Mouse (Mus musculus): ENCODE results near the gene Ranbp1.
"Not testable (repeated sequence)": the region's sequence is repeated elsewhere in the genome, so short reads cannot be mapped to it uniquely, and the experiment has no call there.

Ranbp1 gene

GRCm38 (mm10) chr16:18248433-18249363 is at the start of gene Ranbp1, which contains the start of gene Trmt2a:
Gene Ranbp1 (minus strand): TSS chr16:18248732.
Gene Trmt2a (plus strand): TSS chr16:18248679.
- peak; percentile 99 for DNase-seq

- DNase-seq, result not testable (repeated sequence)
These were observed 41.1 kb upstream of the Ranbp1 start for GRCm38 (mm10) chr16:18289614-18290013.

- DNase-seq, result peak; percentile 98 to 99
These were observed 40.6 kb upstream of the Ranbp1 start, which contains the start of gene Dgcr8 for GRCm38 (mm10) chr16:18289067-18289588. Gene Dgcr8 (minus strand): TSS chr16:18289246.

DNA sequence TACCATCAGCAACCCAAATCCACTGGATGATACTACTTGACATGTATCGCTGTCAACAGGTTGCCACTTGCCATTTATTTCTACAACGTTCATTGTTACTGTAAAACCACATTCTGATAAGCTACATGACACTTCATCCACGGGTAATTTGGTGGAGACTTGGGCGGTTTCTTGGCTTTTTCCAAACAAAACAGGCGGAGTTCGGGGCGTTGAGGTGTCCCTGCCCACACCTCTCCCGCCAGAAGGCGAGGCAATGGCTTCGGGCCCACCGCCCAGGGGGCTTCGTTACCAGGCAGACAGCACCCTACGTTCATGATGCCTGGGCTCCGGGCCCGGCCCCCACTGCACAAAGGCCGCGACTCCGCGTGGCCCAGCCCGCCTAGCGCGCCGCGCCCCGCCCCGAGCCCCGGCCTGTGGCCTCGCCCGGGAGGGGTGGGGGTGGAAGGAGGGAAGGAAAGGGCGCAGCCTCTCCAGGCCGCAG is 40.1 kb upstream of the Ranbp1 start:
- peak; percentile 81 to 82 for DNase-seq

DNA sequence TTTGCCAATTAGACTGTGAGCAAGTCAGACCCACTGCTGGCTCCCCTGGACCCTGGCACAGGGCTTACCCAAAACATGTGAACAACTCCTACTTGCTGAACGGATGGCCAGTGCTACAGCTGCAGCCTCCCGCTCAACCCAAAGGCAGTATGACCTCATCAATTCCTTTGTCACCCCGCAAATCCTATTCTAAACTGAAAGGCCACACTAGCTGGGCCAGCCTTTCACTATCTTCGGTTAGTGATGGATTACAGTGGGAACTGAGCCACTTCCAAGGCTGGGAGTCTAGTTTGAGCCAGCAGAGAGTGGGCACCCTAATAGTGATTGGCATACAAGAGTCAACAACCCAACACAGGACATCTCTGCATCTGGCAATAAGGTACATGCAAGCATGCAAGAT is 39.6 kb upstream of the Ranbp1 start:
- DNase-seq, result peak; percentile 21 to 22

GRCm38 (mm10) chr16:18275166-18275565 is 26.6 kb upstream of the Ranbp1 start:
- DNase-seq, result no peak

DNA sequence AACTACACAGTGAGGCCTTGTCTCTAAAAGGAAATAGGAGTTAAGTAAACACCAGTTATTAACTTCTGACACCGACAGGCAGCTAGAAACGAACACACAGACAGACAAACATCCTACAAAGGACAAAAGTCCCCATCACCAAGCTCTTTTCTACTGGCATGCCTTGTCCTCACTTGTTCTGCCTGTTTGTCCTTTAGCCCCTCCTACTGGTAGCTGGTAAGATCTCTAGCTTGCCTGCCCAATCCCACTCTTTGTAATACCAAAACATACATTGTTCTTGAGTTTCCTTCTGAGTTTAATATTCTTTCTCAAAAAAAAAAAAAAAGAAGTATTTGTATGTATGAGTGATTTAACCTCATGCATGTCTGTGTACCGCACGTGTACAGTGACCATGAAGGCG is 19.6 kb upstream of the Ranbp1 start:
- DNase-seq, result peak; percentile 25 to 52

GRCm38 (mm10) chr16:18265024-18265423 is 16.5 kb upstream of the Ranbp1 start:
- DNase-seq, result no peak

GRCm38 (mm10) chr16:18258221-18258620 is 9.7 kb upstream of the Ranbp1 start, which contains the start of gene Gm49776:
Gene Gm49776 (minus strand): TSS chr16:18258321.
- DNase-seq, result no peak

DNA sequence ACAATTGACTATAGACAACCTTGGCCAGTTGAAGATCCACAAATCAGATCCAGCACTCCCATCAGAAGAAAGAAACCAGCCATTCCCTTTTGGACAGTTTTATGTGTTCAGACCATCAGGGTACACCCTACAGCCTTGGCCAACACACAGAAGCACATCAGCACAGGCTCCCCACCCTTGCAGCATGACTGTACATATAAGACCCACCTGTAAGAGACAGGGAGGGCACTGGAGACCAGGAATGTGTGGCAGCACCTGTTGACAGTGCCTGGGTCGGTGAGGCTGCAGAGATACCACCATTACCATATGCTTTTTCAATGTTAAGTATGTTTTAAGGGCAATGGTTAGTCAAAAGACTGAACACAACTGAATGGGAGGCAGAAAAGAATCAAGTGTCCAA is 5.3 kb upstream of the Ranbp1 start:
- no peak for DNase-seq

GRCm38 (mm10) chr16:18252736-18253135 is 4.2 kb upstream of the Ranbp1 start:
- DNase-seq, result no peak

DNA sequence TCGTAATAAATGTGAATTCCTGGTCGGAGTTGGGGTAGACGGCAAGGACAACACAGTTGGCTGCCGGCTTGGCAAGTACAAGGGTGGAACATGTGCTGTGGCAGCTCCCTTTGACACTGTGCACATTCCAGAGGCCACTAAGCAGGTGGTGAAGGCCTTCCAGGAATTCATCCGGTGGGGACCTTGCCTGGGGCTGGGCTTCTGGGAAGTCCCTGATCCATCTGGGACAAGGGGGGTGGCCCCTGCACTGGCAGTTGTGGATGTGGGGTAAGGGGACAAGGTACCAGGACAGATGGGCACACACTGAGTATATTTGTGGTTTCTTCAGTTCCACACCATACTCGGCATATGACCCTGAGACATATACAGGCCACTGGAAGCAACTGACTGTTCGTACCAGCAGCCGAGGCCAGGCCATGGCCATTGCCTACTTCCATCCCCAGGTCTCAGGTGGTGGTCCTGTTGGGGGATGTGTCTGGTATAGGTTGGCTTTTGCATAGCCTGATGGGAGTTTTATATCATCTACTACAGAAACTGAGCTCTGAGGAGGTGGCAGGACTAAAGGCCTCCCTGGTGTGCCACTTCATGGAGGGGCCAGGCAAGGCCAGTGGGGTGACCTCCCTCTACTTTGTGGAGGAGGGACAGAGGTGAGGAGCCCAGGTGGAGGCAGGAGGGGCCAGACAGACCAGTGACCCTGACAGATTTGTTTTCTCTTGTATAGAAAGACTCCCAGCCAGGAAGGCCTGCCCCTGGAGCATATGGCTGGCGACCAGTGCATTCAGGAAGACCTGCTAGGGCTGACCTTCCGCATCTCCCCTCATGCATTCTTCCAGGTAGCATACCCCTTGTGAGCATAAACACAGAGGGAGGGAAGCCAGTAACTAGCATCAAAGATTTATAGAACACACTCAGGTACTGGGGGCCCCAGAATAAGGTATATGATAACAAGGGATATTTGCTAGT is 2.6 kb upstream of the Ranbp1 start:
- DNase-seq, result no peak

DNA sequence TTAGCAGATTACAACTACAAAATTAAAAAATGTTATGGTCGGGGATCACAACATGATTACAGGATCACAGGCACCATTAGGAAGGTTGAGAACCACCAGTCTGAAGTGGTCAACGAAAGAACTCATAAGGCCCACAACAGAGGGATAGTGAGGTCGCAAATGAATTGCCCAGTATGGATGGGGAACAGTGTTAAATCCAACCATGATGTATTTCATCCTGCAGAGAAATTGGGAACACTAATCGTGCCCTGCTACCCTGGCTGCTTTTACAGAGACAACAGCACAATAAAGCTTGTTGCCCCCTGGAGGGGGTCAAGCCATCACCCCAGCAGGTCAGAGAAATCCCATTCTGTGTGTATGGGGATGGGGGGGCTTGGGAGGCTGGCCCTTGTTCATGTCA is 1.7 kb upstream of the Ranbp1 start:
- no peak for DNase-seq

DNA sequence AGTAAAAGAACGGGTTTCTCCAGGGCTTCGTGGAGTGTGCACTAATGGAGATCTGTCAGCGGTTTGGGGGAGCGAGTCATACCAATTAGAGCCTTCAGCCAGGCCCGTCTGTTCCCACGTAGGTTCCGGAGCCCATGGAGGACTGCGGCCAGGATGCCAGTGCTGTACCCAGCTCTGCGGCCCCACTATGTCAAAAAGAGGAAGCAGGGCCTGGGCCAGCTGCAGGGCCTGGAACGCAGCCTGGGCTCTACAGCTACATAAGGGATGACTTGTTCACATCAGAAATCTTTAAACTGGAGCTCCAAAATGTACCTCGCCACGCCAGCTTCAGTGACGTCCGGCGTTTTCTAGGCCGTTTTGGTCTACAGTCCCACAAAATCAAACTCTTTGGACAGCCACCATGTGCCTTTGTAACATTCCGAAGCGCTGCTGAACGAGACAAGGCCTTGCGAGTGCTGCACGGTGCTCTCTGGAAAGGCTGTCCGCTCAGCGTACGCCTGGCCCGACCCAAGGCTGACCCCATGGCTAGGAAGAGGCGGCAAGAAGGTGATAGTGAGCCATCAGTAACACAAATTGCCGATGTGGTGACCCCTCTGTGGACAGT is 934 bp upstream of the Ranbp1 start:
- peak; percentile 66 to 67 for DNase-seq

GRCm38 (mm10) chr16:18247521-18248399 is 772 bp downstream of the Ranbp1 start:
- DNase-seq, result peak in 1 of 2 experiments; percentile 53

DNA sequence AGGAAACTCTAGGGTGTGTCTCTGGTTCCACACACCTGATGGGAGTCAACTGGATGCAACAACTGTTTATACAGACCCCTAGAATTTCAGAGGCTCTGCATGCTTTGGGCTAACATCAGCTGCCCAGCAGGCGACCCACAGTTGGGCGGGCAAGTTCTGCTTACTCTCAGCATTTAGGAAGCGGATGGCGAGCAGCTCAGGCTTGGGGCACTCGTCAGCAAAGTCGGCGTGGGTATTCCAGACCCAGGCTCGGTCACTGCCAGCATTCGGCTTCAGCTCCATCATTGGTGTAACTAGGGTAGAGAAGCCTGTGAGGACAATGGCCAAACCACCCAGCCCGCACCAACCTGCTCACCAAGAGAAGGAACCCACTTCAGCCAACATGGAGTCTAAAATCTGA is 7.0 kb downstream of the Ranbp1 start:
- no peak for DNase-seq

DNA sequence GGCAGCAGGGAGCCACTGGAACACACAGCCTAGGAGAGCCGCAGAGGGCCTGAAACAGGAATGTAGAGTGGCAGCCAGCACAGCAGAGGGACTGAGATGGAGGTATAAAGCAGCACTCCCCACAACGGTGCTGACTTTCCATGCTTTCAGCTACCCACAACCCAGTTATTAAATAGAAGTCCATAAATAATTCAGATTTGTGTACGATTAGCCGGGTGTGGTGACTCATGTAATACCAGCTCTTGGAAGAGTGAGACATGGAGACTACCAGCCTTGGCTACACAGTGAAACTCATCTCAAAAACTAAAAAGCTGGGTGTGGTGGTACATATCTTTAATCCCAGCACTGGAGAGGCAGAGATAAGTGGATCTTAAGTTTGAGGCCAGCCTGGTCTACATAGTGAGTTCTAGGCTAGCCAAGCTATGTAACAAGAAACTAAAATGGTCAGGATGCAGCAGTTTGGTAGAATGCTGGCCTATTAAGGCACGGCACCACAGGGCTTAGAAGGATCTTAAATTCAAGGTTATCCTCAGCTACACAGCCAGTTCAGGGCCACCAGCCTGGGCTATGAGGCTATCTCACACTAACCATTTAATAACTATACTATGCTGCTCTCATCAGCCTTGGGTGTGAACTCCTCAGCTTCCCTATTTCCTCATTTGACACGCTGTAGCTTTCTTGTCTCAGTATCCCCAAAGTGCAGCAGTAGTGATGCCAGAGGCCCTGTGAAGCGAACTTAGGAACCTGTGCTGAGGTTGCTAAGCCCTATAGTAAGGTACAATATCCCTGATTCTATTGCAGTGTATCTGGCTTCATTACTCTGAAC is 11.6 kb downstream of the Ranbp1 start:
- no peak for DNase-seq

DNA sequence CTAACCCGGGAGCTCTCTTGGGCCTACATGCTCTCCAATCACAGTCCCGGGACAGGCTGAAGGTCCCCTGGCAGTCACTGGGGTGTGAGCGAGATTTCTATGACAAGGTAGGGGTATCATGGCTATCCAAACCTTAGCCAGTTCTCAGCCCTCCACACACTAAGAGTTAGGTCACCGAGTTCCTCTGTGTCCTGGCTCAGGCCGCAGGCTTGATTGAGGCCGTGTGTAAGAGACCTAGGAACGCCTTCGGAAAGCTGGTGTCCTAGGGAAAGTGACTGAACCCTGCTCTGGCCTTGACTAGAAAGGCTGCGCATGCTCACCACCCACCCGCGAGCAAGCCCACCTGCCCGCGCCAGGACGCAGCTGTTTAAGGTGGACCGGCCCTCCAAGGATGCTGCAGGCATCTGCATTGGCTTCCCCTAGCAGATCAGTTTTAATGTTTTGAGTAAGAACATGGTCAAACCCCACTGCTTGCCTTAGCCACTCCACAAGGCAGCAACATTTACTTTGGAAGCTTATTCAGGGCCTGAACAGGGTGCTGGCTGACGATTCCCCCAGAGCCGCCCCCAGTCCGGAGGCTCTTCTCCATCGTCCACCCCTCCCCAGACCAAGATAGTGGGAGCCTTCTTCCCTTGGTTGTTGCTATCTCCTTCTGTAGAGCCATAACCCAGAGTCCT is 13.0 kb downstream of the Ranbp1 start:
- DNase-seq, result peak; percentile 83 to 88

- DNase-seq, result peak; percentile 86 to 92
These were observed 13.7 kb downstream of the Ranbp1 start, which contains the start of gene Zdhhc8 for GRCm38 (mm10) chr16:18234671-18235388. Gene Zdhhc8 (minus strand): TSS chr16:18235136.

Data from cerebellum, postnatal 10 days (tissue).